Mouse (Mus musculus): ENCODE measurements at regions not wholly inside any gene's neighbourhood (a gene's known extent, or its start where the extent isn't known, plus 50 kb on each side); places are given as distances from the start of the nearest gene placed in this dataset.
A peak's percentile ranks its signal among the peaks of the same experiment; 100 is the strongest.

DNA sequence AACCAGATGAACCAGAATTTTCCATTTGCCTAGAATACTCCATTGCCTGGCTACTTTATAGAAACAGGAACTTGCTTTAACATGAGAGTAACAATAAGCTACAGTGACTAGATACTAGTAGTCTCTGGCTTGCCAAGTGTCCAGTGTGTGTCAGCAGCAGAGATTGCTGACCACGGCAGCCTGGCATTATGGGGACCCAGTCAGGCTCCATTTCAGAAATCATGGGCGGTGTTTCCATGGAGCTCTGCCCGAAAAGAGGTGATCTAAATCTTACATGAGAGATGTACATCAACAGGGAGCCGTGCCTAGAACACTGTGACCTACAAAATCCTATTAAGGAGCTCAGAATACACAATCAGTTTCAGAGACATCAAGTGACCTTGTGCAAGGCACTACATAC lies 160.8 kb upstream of the Bcl6 start:
- no peak for ATAC-seq (replicated peaks in 1 of 2; ENCODE audit: insufficient read depth in 1 of 2, low FRiP score in 2 of 2, low TSS enrichment in 1 of 2, low read depth in 1 of 2, poor library complexity in 2 of 2, severe bottlenecking in 2 of 2)

DNA sequence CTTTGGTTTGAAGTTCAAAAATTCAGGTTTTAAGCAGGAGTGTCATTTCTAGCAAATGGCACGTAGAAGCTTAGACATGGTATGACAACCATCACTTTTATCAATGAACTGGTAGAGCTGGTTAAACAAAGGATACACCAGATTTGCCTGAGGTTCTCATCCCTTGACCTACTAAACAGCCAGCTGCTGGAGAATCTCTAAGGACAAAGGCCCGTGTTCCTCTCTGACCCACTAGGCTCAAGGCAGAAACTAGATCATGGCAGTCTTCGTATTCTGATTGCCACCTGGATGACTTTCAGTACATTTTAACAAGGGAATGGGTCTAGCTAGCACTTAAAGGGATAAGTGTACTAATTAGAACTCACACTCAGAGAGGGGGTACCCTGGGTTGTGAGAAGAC lies 155.2 kb upstream of the Bcl6 start:
- ATAC-seq (replicated peaks in 1 of 2; ENCODE audit: insufficient read depth in 1 of 2, low FRiP score in 2 of 2, low TSS enrichment in 1 of 2, low read depth in 1 of 2, poor library complexity in 2 of 2, severe bottlenecking in 2 of 2) = no peak

DNA sequence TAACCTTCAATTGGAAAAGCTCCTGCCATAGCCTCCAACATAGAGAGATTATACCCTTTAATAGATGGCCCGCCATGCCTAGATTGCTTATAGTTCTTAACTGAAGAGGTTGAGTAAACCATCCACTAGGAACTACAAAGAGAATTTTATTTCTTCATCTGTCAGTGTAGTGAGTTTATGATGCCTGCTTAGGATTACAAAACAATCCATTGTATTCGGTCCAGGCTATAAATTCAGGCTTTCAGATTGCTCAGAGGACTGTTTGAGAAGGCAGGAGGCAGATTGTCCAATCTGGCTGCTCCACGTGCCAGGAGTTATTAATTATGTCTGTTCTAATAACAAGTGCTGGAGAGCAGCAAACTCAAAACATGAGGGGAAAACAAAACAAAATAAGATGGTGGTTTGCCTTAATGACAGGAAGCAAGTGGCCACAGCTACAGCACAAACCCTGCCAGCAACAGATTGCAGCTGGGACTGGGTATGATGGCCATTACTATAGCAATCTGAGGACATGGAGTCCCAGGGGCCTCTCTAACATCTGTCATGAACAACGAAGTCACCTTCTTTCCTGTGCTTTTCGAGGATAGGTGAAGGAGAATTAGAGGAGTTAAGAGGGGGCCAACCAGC lies 154.4 kb upstream of the Bcl6 start:
- no peak for ATAC-seq (replicated peaks in 1 of 2; ENCODE audit: insufficient read depth in 1 of 2, low FRiP score in 2 of 2, low TSS enrichment in 1 of 2, low read depth in 1 of 2, poor library complexity in 2 of 2, severe bottlenecking in 2 of 2)

DNA sequence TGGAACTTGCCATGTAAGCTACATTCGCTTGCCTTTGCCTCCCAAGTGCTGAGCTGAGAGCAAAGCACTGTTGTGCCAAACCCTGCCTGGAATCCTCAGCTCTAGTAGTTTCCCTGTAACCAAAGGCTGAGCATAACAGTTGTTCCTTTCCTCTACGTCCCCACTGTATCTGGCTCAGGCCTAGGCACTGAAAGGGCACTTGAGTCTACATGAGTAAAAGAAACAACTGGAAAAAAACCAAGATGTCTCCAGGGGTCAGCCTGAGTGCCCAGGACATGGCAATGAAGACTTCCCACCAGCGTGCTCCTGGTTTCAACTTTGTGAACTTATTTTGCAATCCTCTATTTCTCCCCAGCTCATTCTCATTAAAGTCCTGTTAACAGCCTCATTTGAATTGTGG lies 150.5 kb upstream of the Bcl6 start:
- ATAC-seq (replicated peaks in 1 of 2; ENCODE audit: insufficient read depth in 1 of 2, low FRiP score in 2 of 2, low TSS enrichment in 1 of 2, low read depth in 1 of 2, poor library complexity in 2 of 2, severe bottlenecking in 2 of 2) = no peak

DNA sequence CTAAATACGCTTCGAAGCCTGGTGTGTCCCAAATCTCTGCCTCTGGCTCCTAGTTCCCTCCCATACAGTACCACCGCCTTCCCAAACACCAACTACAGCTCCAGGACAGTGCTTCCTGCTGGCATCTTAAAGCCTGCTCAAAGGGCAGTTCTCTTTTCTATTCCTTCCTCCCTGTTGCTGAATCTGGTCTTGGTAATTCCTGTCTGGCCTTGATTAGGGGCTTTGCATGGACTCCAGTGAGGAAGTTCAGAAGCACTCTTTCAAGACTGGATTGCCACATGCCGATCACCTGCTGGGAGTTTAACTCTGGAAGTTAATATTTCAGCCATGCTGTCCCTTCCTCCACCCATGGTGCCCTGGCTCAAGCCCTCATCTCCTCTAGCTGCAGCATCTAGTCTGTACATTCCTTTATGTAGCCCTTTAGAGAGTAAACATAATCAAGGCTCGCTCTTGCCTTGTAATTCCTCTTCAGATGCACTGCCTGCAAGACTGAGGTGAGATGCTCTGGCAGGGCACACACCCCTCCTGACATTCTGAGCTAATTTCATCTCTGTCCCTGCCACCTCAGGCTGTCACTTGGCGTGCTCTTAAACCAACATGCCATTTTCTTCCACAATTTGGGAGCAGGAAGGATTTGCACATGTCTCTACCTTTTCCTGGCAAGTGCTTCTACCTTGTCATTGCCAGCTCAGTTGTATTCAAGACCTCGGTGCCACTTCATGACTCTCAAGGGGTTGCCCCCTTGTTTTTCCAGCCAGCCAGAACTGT lies 148.8 kb upstream of the Bcl6 start:
- ATAC-seq (replicated peaks in 1 of 2; ENCODE audit: insufficient read depth in 1 of 2, low FRiP score in 2 of 2, low TSS enrichment in 1 of 2, low read depth in 1 of 2, poor library complexity in 2 of 2, severe bottlenecking in 2 of 2) = no peak

DNA sequence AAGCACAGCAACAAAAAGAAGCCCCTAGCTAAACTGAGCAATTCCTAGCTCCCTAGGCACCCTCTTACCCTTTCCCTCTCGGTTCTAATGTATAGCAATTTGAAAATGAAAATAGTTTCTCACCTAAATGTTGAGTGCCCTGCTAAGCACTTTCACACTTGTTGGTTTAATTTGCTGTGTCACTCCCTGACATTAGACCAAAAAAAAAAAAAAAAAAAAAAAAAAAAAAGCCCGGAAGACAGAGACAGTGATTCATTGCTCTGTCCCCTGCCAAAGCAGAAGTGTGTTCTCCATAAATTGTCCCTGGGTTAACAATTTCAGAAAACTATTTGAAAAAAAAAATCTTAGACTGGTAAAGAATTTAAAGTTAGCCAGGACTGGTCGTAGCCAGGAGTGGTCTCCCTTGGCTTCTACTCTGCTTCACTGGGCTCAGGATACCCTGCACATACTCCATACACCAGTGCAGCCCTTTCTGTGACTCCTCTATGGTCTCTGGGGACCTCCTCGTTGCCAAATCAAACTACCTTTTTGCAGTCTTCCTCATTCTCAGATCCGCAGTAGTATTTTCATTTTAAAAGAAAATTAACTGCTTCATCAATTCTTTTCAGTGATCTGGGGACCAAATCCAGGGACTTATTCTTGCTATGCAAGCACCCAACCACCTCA lies 148.0 kb upstream of the Bcl6 start:
- peak; percentile 70 to 86 for ATAC-seq (replicated peaks in 1 of 2; ENCODE audit: insufficient read depth in 1 of 2, low FRiP score in 2 of 2, low TSS enrichment in 1 of 2, low read depth in 1 of 2, poor library complexity in 2 of 2, severe bottlenecking in 2 of 2)

DNA sequence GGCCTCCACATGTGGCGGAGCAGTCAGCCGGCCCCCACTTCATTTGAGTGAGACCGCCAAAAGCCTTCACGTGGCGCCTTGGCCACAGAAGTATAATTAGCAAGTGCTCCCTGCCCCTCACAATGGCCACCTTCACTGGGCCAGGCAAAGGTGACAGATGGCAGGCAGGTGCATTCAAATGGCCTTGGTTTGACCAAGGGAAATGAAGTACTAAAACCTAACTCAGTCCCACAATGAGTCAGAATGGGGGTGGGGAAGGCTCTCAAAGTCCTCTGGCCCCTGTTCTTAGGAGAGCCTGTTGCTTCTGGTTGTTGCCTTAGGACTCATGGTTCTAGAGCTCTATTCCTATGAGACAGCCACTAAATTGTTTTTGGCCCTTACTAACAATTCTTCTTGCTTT lies 147.2 kb upstream of the Bcl6 start:
- ATAC-seq (replicated peaks in 1 of 2; ENCODE audit: insufficient read depth in 1 of 2, low FRiP score in 2 of 2, low TSS enrichment in 1 of 2, low read depth in 1 of 2, poor library complexity in 2 of 2, severe bottlenecking in 2 of 2) = no peak

DNA sequence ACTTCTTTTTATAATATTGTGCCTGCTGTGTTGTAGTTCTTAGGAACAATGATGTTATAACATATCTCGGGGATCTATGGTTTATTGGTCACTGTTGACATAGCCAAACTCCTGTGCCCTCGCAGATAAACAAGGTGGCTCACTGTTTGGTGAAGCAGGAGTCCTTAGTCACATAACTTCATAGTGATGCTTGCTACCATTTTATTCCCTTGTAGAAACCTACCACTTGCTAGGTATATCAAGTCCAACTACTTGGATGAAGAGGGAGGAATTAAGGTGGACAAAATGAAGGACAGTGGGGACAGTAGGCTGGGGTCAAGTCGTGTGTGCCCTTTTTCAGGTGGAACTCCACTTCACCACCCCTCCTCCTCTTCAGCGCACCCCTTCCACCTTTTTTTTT lies 146.7 kb upstream of the Bcl6 start:
- no peak for ATAC-seq (replicated peaks in 1 of 2; ENCODE audit: insufficient read depth in 1 of 2, low FRiP score in 2 of 2, low TSS enrichment in 1 of 2, low read depth in 1 of 2, poor library complexity in 2 of 2, severe bottlenecking in 2 of 2)

DNA sequence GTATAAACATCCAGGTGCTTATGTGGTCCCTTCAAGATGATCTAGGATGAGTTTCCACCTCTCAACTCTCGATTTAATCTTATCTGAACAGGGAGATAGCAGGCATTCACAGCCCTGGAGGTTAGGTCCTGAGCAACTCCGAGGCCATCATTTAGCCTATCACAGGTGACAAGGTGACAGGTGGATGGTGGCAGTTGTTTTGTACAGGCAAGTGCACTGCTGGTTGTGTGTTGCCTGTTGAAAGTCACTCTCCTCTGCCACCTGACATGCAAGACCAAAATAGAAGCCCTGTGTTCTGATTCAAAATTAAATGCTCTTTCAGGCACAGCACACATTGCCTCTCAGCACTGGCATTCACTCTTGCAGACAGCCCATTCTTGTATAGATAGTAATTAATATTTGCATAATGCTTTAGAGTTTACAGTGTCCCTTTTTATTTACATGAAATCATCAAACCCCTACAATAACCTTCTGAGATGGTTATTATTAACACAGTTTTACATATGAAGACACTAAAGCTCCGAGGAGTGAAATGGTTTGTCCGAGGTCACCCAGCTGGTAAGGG lies 145.9 kb upstream of the Bcl6 start:
- no peak for ATAC-seq (replicated peaks in 1 of 2; ENCODE audit: insufficient read depth in 1 of 2, low FRiP score in 2 of 2, low TSS enrichment in 1 of 2, low read depth in 1 of 2, poor library complexity in 2 of 2, severe bottlenecking in 2 of 2)

DNA sequence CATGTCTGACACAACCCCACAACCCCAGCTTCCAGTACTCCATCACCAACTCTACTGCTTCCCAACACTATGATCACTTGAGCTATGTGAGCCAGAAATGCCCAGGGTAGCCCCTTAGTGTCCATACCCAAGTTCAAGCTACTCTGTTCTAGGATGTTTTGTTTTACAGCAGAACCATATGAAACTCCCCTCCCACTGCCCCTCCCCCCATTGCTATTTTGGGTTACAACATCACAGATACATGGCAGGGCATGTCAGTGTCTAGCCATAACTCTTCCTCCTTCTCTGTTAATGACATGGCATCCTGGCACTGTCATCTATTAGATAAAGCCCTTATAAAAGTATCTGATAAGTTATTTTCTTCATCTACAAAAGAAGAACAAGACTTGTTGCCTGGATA lies 142.0 kb upstream of the Bcl6 start:
- ATAC-seq (replicated peaks in 1 of 2; ENCODE audit: insufficient read depth in 1 of 2, low FRiP score in 2 of 2, low TSS enrichment in 1 of 2, low read depth in 1 of 2, poor library complexity in 2 of 2, severe bottlenecking in 2 of 2) = no peak

DNA sequence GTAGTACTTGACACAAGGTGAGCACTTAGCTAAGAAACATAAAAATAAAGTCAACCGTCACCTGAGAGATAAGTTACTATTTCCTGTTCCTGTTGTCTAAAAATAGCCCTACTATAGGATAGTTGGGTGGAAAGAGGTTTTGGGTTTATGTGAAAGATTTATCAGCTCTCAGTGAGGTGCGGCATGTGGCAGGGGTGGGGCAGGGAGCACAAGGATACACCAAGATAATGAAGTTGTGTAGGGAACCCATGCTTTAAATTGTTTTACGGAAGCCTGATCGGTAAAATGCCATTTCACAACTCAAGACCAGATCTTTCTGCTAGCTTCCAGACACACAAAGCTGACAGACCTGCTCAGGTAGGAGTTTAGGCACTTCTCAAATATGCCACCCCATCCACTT lies 141.0 kb upstream of the Bcl6 start:
- ATAC-seq (replicated peaks in 1 of 2; ENCODE audit: insufficient read depth in 1 of 2, low FRiP score in 2 of 2, low TSS enrichment in 1 of 2, low read depth in 1 of 2, poor library complexity in 2 of 2, severe bottlenecking in 2 of 2) = no peak

DNA sequence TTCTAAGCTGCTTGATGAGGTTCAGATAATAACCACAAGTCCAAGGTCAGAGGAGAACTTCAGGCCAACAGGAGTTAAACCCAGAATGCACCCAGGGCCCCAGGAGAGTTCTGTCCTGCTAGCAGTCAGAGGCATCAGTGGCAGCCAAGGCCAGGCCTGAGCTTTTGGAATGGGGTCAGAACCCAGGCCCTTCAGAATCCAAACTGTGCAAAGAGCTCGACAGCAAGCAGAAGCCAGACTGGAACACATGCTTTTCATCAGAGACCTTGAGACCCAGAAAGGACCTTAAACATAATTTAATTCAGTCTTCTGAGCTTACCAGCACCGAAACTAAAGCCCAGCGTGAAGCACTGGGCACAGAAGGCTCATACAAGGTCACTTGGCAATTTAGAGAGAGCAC lies 139.9 kb upstream of the Bcl6 start:
- no peak for ATAC-seq (replicated peaks in 1 of 2; ENCODE audit: insufficient read depth in 1 of 2, low FRiP score in 2 of 2, low TSS enrichment in 1 of 2, low read depth in 1 of 2, poor library complexity in 2 of 2, severe bottlenecking in 2 of 2)

DNA sequence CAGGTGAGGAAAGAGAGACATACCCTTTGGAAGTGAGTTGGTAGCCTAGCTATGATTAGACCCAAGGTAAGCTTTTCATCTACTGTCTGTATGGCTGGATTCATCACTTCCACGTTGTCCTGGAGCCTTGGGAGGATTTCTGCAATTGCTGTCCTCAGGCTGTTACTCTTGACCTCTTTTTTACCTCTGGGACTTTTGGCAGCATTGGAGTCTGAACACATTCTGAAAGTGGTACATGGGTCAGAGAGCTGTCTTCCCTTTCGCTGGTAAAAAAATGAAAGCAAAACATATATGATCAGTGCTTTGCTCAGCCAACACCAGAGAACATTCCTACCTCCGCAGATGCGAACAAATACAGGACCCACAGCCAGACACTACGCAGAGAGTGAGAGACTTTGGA lies 136.1 kb upstream of the Bcl6 start:
- ATAC-seq (replicated peaks in 1 of 2; ENCODE audit: insufficient read depth in 1 of 2, low FRiP score in 2 of 2, low TSS enrichment in 1 of 2, low read depth in 1 of 2, poor library complexity in 2 of 2, severe bottlenecking in 2 of 2) = no peak

DNA sequence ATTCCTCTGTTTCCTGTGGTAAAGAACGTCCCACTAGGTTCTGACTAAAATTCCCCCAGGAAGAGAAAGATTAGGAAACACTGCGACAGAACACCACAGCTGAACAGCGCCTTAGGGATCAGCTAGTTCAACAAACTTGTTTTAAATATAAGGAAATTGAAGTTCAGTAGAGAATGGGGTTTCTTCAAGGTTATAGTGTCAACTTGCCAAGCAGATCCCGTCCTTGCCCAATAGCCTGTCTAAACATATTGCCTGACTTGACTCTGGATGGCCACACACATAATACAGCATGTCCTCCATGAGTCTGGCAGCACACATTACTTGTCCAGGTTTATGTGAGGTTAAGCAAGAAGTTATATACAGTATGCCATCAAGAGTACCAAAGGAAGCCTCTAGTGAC lies 135.4 kb upstream of the Bcl6 start:
- ATAC-seq (replicated peaks in 1 of 2; ENCODE audit: insufficient read depth in 1 of 2, low FRiP score in 2 of 2, low TSS enrichment in 1 of 2, low read depth in 1 of 2, poor library complexity in 2 of 2, severe bottlenecking in 2 of 2) = no peak

DNA sequence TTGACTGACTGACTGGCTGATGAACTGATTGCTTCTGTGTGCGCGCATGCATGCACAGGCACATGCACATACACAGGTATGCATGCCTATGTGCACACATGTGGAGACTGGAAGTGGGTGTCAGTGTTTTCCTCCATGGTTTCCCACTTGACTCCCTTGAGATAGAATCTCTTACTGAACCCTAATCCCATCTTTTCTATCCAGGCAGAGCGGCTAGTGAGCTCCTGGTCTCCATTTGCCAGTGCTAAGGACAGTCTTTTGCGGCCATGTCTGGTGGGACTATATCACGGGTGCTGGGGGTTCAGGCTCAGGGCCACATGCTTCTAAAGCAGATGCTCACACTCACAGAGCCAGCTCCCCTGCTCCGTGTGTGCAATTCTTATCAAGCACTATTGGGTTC lies 133.0 kb upstream of the Bcl6 start:
- no peak for ATAC-seq (replicated peaks in 1 of 2; ENCODE audit: insufficient read depth in 1 of 2, low FRiP score in 2 of 2, low TSS enrichment in 1 of 2, low read depth in 1 of 2, poor library complexity in 2 of 2, severe bottlenecking in 2 of 2)

DNA sequence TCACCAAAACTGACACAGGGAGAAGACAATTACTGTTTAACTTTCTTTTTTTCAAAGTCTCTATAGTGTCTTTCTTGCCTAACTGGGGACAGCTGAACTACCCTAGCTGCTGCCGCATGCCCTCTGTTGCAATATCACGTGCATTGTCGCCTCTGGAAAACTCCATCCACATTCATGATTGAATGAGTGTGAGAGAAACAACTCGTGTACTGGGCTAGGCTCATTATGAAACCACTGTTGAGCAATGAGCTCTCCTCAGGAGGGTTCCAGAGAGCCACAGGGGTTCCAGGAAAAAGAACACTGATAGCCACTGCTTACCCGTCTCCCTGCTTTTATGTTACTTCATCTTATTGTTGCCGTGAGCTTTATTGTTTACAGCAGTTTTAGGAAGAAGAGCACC lies 132.2 kb upstream of the Bcl6 start:
- ATAC-seq (replicated peaks in 1 of 2; ENCODE audit: insufficient read depth in 1 of 2, low FRiP score in 2 of 2, low TSS enrichment in 1 of 2, low read depth in 1 of 2, poor library complexity in 2 of 2, severe bottlenecking in 2 of 2) = peak in 1 of 2 experiments; percentile 48; a peak in 1 of 4 replicates

DNA sequence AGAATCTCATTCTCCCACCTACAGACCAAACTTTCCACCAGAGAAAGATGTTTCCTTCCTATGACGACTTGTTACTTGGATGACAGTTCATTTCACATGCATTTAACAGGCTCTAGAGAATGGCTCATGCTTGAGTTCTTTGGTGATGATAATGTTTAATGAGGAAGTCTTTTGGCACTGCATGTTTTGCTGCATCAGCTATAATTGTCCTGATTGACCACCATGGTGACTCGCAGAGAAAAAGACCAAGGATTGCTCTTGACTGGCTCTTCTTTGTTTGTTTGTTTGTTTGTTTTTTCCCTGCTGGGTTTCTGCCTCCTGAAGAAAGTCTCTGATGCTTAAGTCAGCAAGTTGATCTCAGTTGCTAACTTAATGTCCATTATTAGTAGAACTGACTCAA lies 129.8 kb upstream of the Bcl6 start:
- ATAC-seq (replicated peaks in 1 of 2; ENCODE audit: insufficient read depth in 1 of 2, low FRiP score in 2 of 2, low TSS enrichment in 1 of 2, low read depth in 1 of 2, poor library complexity in 2 of 2, severe bottlenecking in 2 of 2) = no peak

DNA sequence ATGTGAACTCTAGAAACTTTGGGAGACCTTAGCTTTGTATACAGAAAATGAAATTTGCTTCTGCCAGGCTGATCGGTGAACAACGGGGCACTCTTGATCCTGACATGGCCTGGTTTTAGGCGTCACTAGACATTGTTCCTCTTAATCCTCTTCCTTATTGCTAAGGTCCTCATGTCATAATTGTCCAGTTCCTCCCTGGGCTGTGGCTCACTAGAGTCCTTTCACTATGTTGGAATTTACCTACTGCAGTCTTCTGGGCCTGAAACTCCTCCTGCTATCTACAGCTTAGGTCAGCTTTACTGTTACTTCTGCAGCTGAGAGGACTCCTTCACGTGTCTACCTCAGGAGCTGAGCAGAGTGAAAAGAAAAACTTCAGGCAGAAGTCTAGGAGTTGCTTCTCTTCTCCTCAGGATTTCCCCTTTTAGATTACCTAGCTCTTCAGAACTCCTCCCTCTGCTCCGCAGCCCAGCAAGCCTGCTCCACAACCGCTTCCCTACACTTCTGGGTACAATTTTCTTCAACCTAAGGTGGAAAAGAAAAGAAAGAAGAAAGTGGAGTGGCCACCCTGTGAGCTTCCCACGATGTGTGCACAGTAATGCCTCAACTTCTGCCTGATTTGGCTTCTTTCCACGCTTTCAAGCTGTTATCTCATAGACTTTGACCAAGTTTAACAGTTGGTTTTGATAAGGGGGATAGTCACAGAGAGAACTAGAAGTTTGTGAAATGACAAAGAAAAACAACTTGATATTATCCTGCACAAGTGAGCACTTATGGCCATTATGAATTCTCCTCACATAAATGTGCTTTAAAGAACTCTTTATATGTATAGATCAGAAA lies 114.4 kb upstream of the Bcl6 start:
- ATAC-seq (replicated peaks in 1 of 2; ENCODE audit: insufficient read depth in 1 of 2, low FRiP score in 2 of 2, low TSS enrichment in 1 of 2, low read depth in 1 of 2, poor library complexity in 2 of 2, severe bottlenecking in 2 of 2) = peak in 1 of 2 experiments; percentile 80; a peak in 1 of 4 replicates

Data from hematopoietic stem cell, adult 5-6 weeks (primary cell).